Mouse (Mus musculus): ENCODE data around the gene Ms4a18. TPM values are rescaled to one million over a fixed set of nuclear protein-coding genes. Genes with fewer than 3 reads are reported as not detected.

The Ms4a18 gene
- polyA plus RNA-seq, 1 experiment, result not detected

- TF ChIP-seq FLI1 (IDR thresholded peaks at IDR 0.05; ENCODE audit: low read length), result no peak
- Histone ChIP-seq H3K4me3 (replicated peaks) (no peak overlapping the region), H3K27me3 (replicated peaks) (peaks cover 66% of the 10 kb centered on the region), H3K36me3 (replicated peaks; ENCODE audit: low read length) (no peaks in the 10 kb centered on the region), H3K9me3 (no peaks in the 10 kb centered on the region), H3K4me1 (no peaks in the 10 kb centered on the region)
Observed at GRCm38 (mm10) chr19:10990751-10991150, 27.1 kb downstream of the Ms4a18 start.

- Histone ChIP-seq H3K36me3 (replicated peaks; ENCODE audit: low read length) (no peaks in the 10 kb centered on the region), H3K9me3 (0 out of 2 replicates have a peak, but pooled peaks cover 3% of the 10 kb centered on the region), H3K4me1 (no peaks in the 10 kb centered on the region), H3K4me3 (replicated peaks) (no peak overlapping the region), H3K27me3 (replicated peaks) (peaks cover 74% of the 10 kb centered on the region)
- TF ChIP-seq FLI1 (IDR thresholded peaks at IDR 0.05; ENCODE audit: low read length), result no peak
- TF ChIP-seq GATA1 (IDR thresholded peaks at IDR 0.05; ENCODE audit: borderline replicate concordance, low read length), result no peak
Observed at GRCm38 (mm10) chr19:10988563-10988962, 29.3 kb downstream of the Ms4a18 start.

- peaks cover 5% of the 10 kb centered on the region; the same call in 1 of the 2 replicates for H3K4me1 ChIP-seq
- peaks cover 74% of the 10 kb centered on the region for H3K27me3 ChIP-seq (replicated peaks)
- 0 out of 2 replicates have a peak, but pooled peaks cover 3% of the 10 kb centered on the region for H3K9me3 ChIP-seq
- TF ChIP-seq FLI1 (IDR thresholded peaks at IDR 0.05; ENCODE audit: low read length) (no peak), GATA1 (IDR thresholded peaks at IDR 0.05; ENCODE audit: borderline replicate concordance, low read length) (no peak)
- H3K36me3 ChIP-seq (replicated peaks; ENCODE audit: low read length), result no peaks in the 10 kb centered on the region
- no peak overlapping the region for H3K4me3 ChIP-seq (replicated peaks)
Observed at GRCm38 (mm10) chr19:10985889-10986288, 31.9 kb downstream of the Ms4a18 start.

- Histone ChIP-seq H3K9me3 (0 out of 2 replicates have a peak, but pooled peaks cover 3% of the 10 kb centered on the region), H3K36me3 (replicated peaks; ENCODE audit: low read length) (no peaks in the 10 kb centered on the region), H3K4me1 (peaks cover 18% of the 10 kb centered on the region), H3K4me3 (replicated peaks) (no peak overlapping the region), H3K27me3 (replicated peaks) (peaks cover 61% of the 10 kb centered on the region)
- TF ChIP-seq GATA1 (IDR thresholded peaks at IDR 0.05; ENCODE audit: borderline replicate concordance, low read length) (no peak), FLI1 (IDR thresholded peaks at IDR 0.05; ENCODE audit: low read length) (no peak)
Observed at GRCm38 (mm10) chr19:10984551-10984950, 33.3 kb downstream of the Ms4a18 start.

GRCm38 (mm10) chr19:10983146-10983545 lies 34.7 kb downstream of the Ms4a18 start:
- peak overlapping the region; percentile 23 for H3K4me3 ChIP-seq (replicated peaks)
- TF ChIP-seq FLI1 (IDR thresholded peaks at IDR 0.05; ENCODE audit: low read length) (no peak), GATA1 (IDR thresholded peaks at IDR 0.05; ENCODE audit: borderline replicate concordance, low read length) (no peak)
- H3K36me3 ChIP-seq (replicated peaks; ENCODE audit: low read length), result no peaks in the 10 kb centered on the region
- H3K9me3 ChIP-seq, result 0 out of 2 replicates have a peak, but pooled peaks cover 3% of the 10 kb centered on the region
- peaks cover 54% of the 10 kb centered on the region for H3K27me3 ChIP-seq (replicated peaks)
- peaks cover 24% of the 10 kb centered on the region for H3K4me1 ChIP-seq

GRCm38 (mm10) chr19:10980210-10980609 lies 37.6 kb downstream of the Ms4a18 start:
- 0 out of 2 replicates have a peak, but pooled peaks cover 3% of the 10 kb centered on the region for H3K9me3 ChIP-seq
- TF ChIP-seq GATA1 (IDR thresholded peaks at IDR 0.05; ENCODE audit: borderline replicate concordance, low read length) (no peak), FLI1 (IDR thresholded peaks at IDR 0.05; ENCODE audit: low read length) (no peak)
- peaks cover 39% of the 10 kb centered on the region for H3K27me3 ChIP-seq (replicated peaks)
- peaks cover 26% of the 10 kb centered on the region for H3K4me1 ChIP-seq
- H3K36me3 ChIP-seq (replicated peaks; ENCODE audit: low read length), result no peaks in the 10 kb centered on the region
- peak overlapping the region; percentile 87 for H3K4me3 ChIP-seq (replicated peaks)

DNA sequence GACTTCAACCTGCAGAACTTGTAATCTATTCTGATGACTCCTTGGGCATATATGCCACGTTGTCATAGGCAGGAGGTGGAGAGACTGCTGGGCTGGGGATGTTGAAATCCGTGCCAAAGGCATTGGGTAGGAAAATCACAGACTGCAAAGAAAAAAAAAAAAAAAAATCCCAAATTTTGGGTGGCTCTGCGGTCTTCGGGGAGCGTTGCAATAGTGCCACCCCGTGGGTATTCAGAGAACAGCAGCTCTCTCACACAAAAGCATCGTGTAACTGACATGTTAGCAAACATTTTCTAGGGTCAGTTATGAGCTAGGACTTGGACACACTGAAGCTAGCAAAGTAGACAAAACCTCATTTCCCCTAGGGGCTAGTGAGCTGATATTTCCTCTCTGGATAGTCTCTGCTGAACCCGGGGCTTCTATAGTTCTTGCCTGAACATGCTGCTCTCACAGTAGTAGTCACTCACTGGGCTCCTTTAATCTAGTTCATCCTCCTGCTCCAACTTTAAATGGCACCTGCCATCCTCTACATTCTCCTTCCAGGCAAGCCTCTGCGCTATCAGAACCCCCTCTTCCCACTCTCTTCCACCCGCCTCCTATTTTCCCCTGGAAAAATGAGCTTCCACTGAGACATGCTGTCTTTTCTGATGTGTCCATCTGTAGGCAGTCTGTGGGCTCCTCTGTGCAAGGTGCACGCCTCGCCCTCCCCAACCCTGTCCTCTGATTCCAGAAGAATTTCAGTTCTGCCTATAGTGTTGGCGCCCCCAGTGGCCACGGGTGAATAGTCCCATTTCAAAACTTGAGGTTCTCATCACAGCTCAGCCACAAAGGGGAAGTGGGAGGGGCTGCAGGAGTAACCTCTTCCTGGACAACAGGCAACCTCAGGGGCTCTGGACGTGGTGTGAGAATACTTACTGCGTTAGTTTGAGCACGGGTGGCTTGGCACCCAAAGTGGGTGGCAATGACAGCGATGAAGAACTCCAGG lies 38.4 kb downstream of the Ms4a18 start:
- Histone ChIP-seq H3K36me3 (replicated peaks; ENCODE audit: low read length) (no peaks in the 10 kb centered on the region), H3K9me3 (0 out of 2 replicates have a peak, but pooled peaks cover under 1% of the 10 kb centered on the region), H3K4me3 (replicated peaks) (peak overlapping the region; percentile 87), H3K4me1 (peaks cover 30% of the 10 kb centered on the region), H3K27me3 (replicated peaks) (peaks cover 33% of the 10 kb centered on the region)
- TF ChIP-seq GATA1 (IDR thresholded peaks at IDR 0.05; ENCODE audit: borderline replicate concordance, low read length) (no peak), FLI1 (IDR thresholded peaks at IDR 0.05; ENCODE audit: low read length) (no peak)

DNA sequence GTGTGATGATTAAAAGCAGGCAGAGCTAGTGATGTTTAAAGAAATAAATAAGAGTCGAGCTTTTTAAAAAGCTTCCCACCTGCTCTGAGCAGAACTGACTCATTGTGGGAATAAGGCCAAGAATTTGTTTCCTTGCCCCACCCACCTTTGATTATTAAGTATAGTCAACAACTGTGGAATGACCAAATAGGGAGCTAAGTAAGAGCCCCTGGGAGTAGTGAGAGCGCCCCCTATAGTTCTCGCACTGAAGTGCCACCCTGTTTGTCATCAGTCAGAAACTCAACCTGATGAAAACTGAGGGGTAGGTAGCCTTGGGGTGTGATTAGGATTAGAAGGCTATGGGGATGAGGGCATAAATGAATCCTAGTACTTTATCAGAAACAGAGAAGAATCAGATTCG lies 41.5 kb downstream of the Ms4a18 start:
- Histone ChIP-seq H3K36me3 (replicated peaks; ENCODE audit: low read length) (no peaks in the 10 kb centered on the region), H3K4me3 (replicated peaks) (no peak overlapping the region), H3K9me3 (peaks cover 17% of the 10 kb centered on the region), H3K27me3 (replicated peaks) (peaks cover 14% of the 10 kb centered on the region), H3K4me1 (peaks cover 47% of the 10 kb centered on the region)
- no peak for TF ChIP-seq FLI1 (IDR thresholded peaks at IDR 0.05; ENCODE audit: low read length)
- no peak for TF ChIP-seq GATA1 (IDR thresholded peaks at IDR 0.05; ENCODE audit: borderline replicate concordance, low read length)

DNA sequence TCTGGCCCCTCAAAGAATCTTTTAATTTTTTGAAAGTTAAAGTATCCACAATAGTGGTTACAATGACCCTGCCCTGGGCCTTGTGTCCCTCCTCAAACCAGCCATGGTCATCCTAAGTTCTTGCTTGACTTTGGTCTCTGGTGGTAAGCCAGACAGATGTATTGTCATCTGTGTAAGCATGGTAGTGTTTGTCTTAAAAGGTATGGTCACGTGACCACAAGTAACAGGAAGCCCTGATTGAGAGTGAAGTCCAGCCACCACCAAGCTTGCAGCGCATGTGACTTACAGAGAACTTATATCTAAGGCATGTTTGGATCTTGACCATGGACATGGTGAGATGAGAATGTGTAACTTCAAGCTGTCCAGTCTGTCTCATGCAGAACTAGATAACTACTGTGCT lies 42.6 kb downstream of the Ms4a18 start:
- peaks cover 19% of the 10 kb centered on the region for H3K9me3 ChIP-seq
- no peak overlapping the region for H3K4me3 ChIP-seq (replicated peaks)
- H3K4me1 ChIP-seq, result peaks cover 49% of the 10 kb centered on the region
- H3K36me3 ChIP-seq (replicated peaks; ENCODE audit: low read length), result no peaks in the 10 kb centered on the region
- H3K27me3 ChIP-seq (replicated peaks), result peaks cover 11% of the 10 kb centered on the region
- no peak for TF ChIP-seq FLI1 (IDR thresholded peaks at IDR 0.05; ENCODE audit: low read length)
- no peak for TF ChIP-seq GATA1 (IDR thresholded peaks at IDR 0.05; ENCODE audit: borderline replicate concordance, low read length)
